Mouse (Mus musculus) telencephalon, adult 2 months (tissue): ENCODE measurements at regions not wholly inside any gene's neighbourhood (a gene's known extent, or its start where the extent isn't known, plus 50 kb on each side); places are given as distances from the start of the nearest gene placed in this dataset.

ENCODE experiments used
- DNase-seq: peaks from one replicate; pipeline ENCODE4 v3.0.0-alpha.2; 2011; ENCODE audit warnings: low read depth, low spot score

GRCm38 (mm10) chr9:120676771-120677170, 105.5 kb downstream of the Rpl14 start:
- DNase-seq: no peak

- DNase-seq: no peak
These were observed 106.0 kb downstream of the Rpl14 start for GRCm38 (mm10) chr9:120677216-120677615.

GRCm38 (mm10) chr9:120679822-120680426, 108.7 kb downstream of the Rpl14 start:
- no peak for DNase-seq

GRCm38 (mm10) chr9:120681404-120681803, 110.2 kb downstream of the Rpl14 start:
- DNase-seq: no peak

GRCm38 (mm10) chr9:120685961-120686360, 114.7 kb downstream of the Rpl14 start:
- no peak for DNase-seq

- DNase-seq: no peak
These were observed 117.8 kb downstream of the Rpl14 start for GRCm38 (mm10) chr9:120689025-120689424.

GRCm38 (mm10) chr9:120690510-120690909, 119.3 kb downstream of the Rpl14 start:
- no peak for DNase-seq

- DNase-seq: peak; percentile 64
These were observed 120.0 kb downstream of the Rpl14 start for GRCm38 (mm10) chr9:120690961-120691941.

- DNase-seq: no peak
These were observed 120.7 kb downstream of the Rpl14 start for GRCm38 (mm10) chr9:120691971-120692401.

GRCm38 (mm10) chr9:120694457-120694856, 123.2 kb downstream of the Rpl14 start:
- DNase-seq: no peak

GRCm38 (mm10) chr9:120695966-120696365, 124.7 kb downstream of the Rpl14 start:
- DNase-seq: no peak

GRCm38 (mm10) chr9:120697749-120698148, 126.5 kb downstream of the Rpl14 start:
- DNase-seq: no peak

- DNase-seq: no peak
These were observed 128.5 kb downstream of the Rpl14 start for GRCm38 (mm10) chr9:120699781-120700180.

GRCm38 (mm10) chr9:120702836-120703235, 131.6 kb downstream of the Rpl14 start:
- peak; percentile 79 for DNase-seq

GRCm38 (mm10) chr9:120703291-120703930, 132.2 kb downstream of the Rpl14 start:
- no peak for DNase-seq

GRCm38 (mm10) chr9:120706562-120707198, 135.4 kb downstream of the Rpl14 start:
- DNase-seq: no peak

- DNase-seq: no peak
These were observed 137.3 kb downstream of the Rpl14 start for GRCm38 (mm10) chr9:120708507-120708906.

GRCm38 (mm10) chr9:120709146-120709655, 138.0 kb downstream of the Rpl14 start:
- no peak for DNase-seq

- DNase-seq: no peak
These were observed 141.7 kb downstream of the Rpl14 start for GRCm38 (mm10) chr9:120712987-120713386.

GRCm38 (mm10) chr9:120715665-120716121, 144.4 kb downstream of the Rpl14 start:
- peak; percentile 65 for DNase-seq

GRCm38 (mm10) chr9:120718812-120719211, 147.6 kb downstream of the Rpl14 start:
- no peak for DNase-seq
